Mouse (Mus musculus): ENCODE data around the gene Golga7b. TPM values are rescaled to one million over a fixed set of nuclear protein-coding genes. Genes with fewer than 3 reads are reported as not detected.
A peak's percentile ranks its signal among the peaks of the same experiment; 100 is the strongest.

Golga7b gene
- total RNA-seq, 2 experiments from 2014 or later: 87.4 to 88.9 TPM

DNA sequence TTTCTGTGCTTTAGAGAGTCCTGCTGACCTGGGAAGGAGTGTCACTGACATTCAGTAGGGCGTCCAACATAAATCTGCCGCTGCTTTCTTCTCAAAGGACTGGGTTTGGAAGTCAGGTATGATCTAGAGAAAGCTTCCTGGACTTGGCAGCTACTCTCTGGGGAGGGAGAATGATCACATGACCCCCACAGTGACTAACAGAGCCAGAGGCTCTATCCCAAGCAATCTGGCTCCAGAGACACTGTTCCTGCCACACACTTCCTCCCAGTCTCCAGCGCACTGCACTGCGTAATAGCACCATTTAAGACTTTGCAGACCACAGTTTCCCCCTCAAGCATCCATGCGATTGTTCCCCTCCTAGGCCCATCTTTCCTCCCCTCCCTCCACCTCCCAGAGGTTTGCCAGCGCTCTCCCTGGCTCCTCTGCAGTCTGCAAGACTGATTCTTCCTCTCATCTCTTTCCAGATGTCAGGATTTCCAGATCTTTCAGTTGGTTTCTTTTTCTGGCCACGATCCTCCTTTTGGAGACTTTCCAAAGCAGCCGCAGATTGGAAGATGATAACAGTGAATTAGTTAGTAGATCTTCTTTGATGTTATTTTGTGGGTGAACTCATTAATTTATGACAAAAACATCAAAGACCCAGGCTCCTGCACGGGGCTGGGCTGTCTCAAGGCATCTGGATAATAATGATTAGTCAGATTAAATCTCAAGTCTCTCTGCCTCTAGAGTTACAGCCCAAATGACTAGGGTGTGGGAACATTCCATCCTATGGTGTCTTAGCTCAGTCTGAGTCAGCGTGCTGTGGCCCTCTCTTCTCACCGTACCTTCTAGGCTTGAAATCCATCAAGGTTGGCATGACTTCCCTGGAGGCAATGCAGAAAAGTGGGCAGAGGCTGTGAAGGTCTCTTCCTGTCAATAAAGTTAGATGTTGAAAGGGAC is 2.9 kb downstream of the Golga7b start:
- intact Hi-C loops (cut with DNase I): no loop called here
- no peak for DNase-seq

DNA sequence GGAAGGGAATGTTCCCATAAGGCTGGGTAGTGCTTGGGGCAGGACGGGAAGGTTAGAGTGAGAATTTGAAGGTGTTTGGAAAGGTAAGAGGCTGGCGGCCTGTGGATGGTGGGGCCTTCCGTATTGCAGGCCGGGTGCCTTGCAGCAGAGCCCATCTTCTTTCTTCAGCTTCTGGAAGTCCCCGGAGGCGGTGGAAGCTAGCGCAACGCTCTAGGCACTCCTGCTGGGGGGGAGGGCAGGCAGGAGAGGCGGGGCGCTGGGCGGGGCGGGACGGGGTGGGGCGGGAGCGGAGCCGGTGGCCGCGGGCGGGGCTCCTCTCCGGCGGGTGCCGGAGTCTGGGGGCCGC is 8.0 kb downstream of the Golga7b start:
- intact Hi-C loops (cut with DNase I): no loop called here

DNA sequence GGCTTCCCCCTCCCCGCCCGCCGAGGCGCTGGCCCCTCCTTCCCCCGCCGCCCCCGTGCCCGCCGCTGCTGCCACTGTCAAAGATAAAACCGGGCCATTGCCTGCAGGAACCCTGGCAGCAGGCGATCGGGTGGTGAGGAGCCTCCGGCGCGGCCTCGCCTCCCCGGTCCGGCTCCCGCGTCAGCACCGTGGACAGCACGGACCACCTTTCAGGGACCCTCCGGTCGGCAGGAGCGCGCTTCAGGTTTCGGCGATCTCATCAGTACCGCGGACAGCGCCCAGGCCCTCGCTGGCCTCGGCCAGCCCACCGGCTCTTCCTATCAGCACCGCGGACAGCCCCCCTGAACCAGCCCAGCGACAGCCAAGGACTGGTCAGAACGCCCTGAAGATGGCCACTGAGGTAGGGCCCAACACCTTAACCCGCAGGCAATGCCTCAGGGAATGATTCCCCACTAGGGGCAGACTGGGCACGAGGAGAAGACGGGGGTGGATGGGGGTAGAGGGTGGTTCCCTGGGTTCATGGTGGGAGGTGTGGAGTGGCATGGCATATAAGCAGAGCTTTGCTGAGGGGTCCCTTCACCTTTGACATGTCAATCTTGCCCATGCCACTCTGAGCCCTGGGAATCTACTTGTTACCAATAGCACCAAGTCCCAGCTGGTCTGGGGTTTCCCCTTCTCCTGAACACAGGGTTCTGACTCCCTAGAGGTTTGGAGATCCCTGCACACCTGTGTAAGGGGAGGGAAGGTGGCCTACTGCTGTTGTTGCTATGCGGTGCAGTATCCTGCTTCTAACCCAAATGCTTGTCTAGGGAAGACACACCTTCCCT is 8.6 kb downstream of the Golga7b start:
- intact Hi-C loops (cut with DNase I): no loop called here
- DNase-seq: peak; percentile 73

More for the DNA sequence above, 8.0 kb downstream of the Golga7b start:
- peak; percentile 26 for DNase-seq

- intact Hi-C loops (cut with DNase I): no loop called here
- peak; percentile 69 for DNase-seq
Observed at GRCm38 (mm10) chr19:42256611-42257240, 9.4 kb downstream of the Golga7b start.

DNA sequence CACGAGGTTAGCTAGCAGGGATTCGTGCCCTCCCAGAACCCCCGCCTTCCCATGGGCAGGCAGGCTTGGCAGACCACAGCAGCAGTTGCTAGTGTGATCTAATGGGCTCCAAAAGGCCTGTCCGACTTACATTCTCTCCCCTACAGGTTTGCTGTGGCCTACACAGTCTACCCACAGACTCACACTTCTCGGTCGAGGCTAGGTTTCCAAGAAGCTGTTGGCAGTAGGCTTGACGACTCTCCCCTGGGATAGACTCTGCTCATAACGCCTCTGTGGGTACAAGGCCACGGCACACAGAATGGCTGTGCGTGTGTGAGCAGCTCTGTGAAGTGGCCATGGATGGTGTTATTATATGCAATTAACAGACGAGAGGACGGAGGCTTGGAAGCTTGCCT is 9.9 kb downstream of the Golga7b start:
- intact Hi-C loops (cut with DNase I): no loop called here
- DNase-seq: no peak

- intact Hi-C loops (cut with DNase I): no loop called here
- no peak for DNase-seq
Observed at GRCm38 (mm10) chr19:42258031-42258430, 10.7 kb downstream of the Golga7b start.

DNA sequence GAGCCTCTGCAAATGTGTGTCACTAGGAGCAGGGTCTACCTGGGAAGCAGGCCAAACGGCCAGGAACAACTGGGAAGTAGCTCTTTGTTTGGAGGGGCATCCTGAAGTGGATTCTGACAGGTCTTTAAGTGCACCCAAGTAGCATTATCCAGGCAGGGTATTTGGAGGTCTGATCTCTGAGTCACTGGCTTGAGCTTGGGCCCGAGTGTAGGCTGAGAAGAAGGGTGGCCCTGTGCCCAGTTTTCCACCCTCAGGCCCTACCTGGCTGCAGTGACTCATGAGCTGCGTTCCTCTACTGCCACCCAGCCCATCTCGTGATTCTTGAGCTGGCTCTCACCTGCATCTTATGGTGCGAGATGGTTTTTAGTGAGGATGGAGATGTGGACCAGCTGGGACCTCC is 11.2 kb downstream of the Golga7b start:
- intact Hi-C loops (cut with DNase I): no loop called here
- DNase-seq: no peak

DNA sequence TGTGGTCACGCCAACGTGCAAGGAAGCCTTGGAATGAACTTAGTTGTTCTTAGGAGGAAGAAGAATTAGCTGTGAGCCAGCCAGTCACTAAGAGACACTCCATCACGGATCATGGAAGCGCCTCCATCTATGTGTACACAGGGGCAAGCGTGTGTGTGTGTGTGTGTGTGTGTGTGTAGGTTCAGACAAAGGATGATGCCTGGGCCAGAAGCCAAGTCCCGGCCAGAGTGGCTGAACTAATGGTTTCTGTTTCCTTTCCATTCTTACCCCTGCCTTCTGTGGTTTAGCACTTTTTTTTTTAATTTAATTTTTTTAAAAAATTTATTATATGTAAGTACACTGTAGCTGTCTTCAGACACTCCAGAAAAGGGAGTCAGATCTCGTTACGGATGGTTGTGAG is 13.1 kb downstream of the Golga7b start:
- DNase-seq: no peak
- intact Hi-C loops (cut with DNase I): no loop called here

- no peak for DNase-seq
- intact Hi-C loops (cut with DNase I): no loop called here
Observed at GRCm38 (mm10) chr19:42263524-42263923, 16.1 kb downstream of the Golga7b start.

- intact Hi-C loops (cut with DNase I): no loop called here
- no peak for DNase-seq
Observed at GRCm38 (mm10) chr19:42268337-42268736, 21.0 kb downstream of the Golga7b start.

- intact Hi-C loops (cut with DNase I): loop anchor here (5.0 kb wide), 2 partner anchors 53 to 73 kb away; no protein-coding TSS in a partner anchor
- DNase-seq: no peak
Observed at GRCm38 (mm10) chr19:42270119-42270518, 22.7 kb downstream of the Golga7b start.

- no peak for DNase-seq
- intact Hi-C loops (cut with DNase I): loop anchor here (5.0 kb wide), 2 partner anchors 54 to 74 kb away; no protein-coding TSS in a partner anchor
Observed at GRCm38 (mm10) chr19:42271182-42271581, 23.8 kb downstream of the Golga7b start.

GRCm38 (mm10) chr19:42272003-42272963 is 24.9 kb downstream of the Golga7b start:
- intact Hi-C loops (cut with DNase I): loop anchor here (5.0 kb wide), 2 partner anchors 55 to 75 kb away; no protein-coding TSS in a partner anchor
- peak; percentile 90 for DNase-seq

GRCm38 (mm10) chr19:42277288-42277687 is 29.9 kb downstream of the Golga7b start:
- intact Hi-C loops (cut with DNase I): no loop called here
- DNase-seq: no peak

DNA sequence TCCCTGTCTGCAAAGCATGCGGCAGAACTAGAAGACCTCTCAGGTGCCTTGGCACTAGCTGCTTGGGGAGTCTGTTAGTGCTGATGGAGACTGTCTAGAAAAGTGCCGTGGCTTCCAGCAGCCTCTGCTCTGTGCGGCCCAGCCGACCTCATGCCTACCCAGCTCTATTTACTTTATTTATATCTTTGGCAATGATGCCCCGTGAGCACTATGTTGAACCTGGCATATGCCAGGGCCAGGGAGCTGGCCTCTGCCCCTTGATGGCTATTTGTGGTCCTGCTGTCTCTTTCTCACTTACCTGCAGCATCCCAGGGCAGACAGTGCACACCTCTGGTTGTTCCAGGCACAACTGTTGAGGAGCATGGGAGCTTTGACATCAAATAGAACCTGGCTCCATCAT is 31.1 kb downstream of the Golga7b start:
- intact Hi-C loops (cut with DNase I): no loop called here
- DNase-seq: no peak

- DNase-seq: peak; percentile 48
- intact Hi-C loops (cut with DNase I): no loop called here
Observed at GRCm38 (mm10) chr19:42279611-42280010, 32.2 kb downstream of the Golga7b start.

DNA sequence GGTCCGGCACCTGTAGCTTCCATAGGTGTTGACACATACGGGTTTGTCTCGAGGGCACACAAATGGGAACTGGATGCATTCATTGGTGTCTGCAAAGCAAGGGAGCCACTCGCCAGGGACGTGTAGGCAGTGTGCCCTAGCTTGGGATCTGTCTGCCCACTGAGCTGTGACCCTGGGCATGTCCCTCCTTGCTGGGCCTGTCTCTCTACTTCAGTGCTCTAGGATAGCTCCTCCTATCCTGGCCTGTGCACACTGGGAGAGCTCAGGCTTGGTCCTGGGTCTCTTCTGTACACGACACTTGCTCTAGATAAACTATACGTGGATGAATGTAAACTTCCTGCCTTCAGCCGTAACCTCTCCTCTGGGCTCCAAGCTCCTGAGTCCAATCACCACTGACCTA is 36.8 kb downstream of the Golga7b start:
- intact Hi-C loops (cut with DNase I): no loop called here
- DNase-seq: no peak

DNA sequence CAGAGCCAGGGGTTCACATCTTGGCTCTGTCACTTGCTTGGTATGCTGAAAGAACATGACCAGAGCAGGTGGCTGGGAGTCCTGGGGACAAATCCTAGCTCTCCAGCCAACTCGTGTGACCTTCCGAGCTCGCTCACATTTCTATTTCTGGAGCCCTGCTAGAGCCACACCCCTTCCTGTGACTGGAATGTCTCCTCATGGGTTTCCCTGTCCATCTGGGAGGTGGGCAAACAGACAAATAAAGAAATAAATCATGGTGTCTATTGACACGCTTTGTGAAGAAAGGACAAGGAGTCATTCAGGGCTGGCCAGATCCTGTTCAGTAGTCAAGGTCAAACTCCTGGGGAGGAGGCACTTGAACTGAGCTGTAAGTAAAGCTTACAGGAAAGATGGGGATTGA is 41.0 kb downstream of the Golga7b start:
- no peak for DNase-seq
- intact Hi-C loops (cut with DNase I): no loop called here

DNA sequence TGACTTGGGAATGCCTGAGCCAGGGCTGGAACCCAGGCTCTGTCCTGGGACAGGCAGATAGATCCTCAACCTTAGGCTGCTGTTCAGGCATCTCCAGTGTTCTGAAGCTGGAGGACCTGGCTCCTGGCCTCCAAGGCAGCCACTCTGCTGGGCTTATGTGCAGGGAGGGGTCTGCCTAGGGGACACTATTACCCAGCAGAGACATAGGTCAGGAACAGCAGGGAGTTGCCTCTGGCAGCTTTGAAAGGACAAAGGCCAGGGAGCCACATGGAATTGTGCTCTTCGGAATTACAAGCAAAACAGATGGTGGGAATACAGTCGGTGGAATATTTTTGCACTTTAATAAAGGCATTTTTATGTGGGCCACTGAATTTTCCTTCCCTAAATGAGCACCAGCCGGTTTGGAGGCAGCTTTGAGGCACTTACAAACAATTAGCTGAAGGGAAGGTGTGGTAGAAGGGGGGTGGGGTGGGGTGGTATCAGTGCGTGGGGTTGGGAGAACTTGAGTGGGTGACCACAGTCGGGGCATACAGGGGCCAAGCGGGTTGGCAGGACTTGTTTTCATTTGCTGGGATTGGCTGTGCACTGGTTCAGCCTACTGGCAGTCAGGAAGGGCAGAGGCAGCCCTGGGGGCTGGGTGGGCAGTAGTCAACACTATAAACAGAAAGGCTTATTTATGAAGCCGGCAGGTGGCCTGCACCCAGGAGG is 43.7 kb downstream of the Golga7b start:
- intact Hi-C loops (cut with DNase I): no loop called here
- no peak for DNase-seq

Data from left cerebral cortex, postnatal 4 days (tissue).